Mouse (Mus musculus) bone marrow macrophage, adult 2 months (primary cell): ENCODE measurements around the gene Olfr910. TPM values are rescaled to one million over a fixed set of nuclear protein-coding genes. Genes with fewer than 3 reads are reported as not detected.

Source experiments
- H3K27ac ChIP-seq: 2 replicates; pipeline ENCODE4 v1.5.1; 2012; ENCODE audit warnings: low read depth, low read length; ENCODE audit not compliant: insufficient read depth
- H3K4me1 ChIP-seq: 2 replicates; pipeline ENCODE4 v1.6.1; 2012; ENCODE audit warnings: low read length; ENCODE audit not compliant: control insufficient read depth, insufficient read depth
- H3K4me3 ChIP-seq: 2 replicates; pipeline ENCODE4 v1.5.1; 2012; ENCODE audit warnings: mild to moderate bottlenecking, low read length, moderate library complexity; ENCODE audit not compliant: insufficient read depth
- CTCF ChIP-seq: IDR thresholded peaks from 2 replicates; pipeline ENCODE4 v1.5.1; 2012; ENCODE audit warnings: low read depth, mild to moderate bottlenecking, low read length, moderate library complexity
- POLR2A ChIP-seq: IDR thresholded peaks from 2 replicates; pipeline ENCODE4 v1.6.1; 2012; ENCODE audit warnings: mild to moderate bottlenecking, low read depth, low read length, borderline replicate concordance
- polyA plus RNA-seq: library from polyadenylated mRNA; stranded (reverse); fragments of >200 nt; gene quantifications from 2 replicates; pipeline ENCODE4 v1.2.4, GENCODE M21; 2012; ENCODE audit not compliant: missing spikeins, insufficient read depth, insufficient read length

Gene Olfr910
- not detected in 2 replicates for polyA plus RNA-seq

GRCm38 (mm10) chr9:38537549-38537948 lies at the start of gene Olfr910:
Gene Olfr910, plus strand, starts transcription at chr9:38537849.
- Histone ChIP-seq H3K27ac (no peak within 1 kb of the TSS), H3K4me1 (no peaks in the 10 kb centered on the region), H3K4me3 (no peak within 1 kb of the TSS)
- TF ChIP-seq POLR2A = no peak
- no peak for TF ChIP-seq CTCF

- TF ChIP-seq CTCF (no peak), POLR2A (no peak)
- no peak within 1 kb of the TSS for H3K27ac ChIP-seq
- no peak within 1 kb of the TSS for H3K4me3 ChIP-seq
- no peaks in the 10 kb centered on the region for H3K4me1 ChIP-seq
Observed at GRCm38 (mm10) chr9:38495501-38495900, 42.1 kb upstream of the Olfr910 start, which contains the start of gene Olfr907. Gene Olfr907, plus strand, starts transcription at chr9:38495801.

GRCm38 (mm10) chr9:38512353-38512752 lies 25.3 kb upstream of the Olfr910 start:
- no peak for TF ChIP-seq POLR2A
- TF ChIP-seq CTCF = no peak
- no peak overlapping the region for H3K4me3 ChIP-seq
- no peak overlapping the region for H3K27ac ChIP-seq
- no peaks in the 10 kb centered on the region for H3K4me1 ChIP-seq

- no peaks in the 10 kb centered on the region for H3K4me1 ChIP-seq
- H3K27ac ChIP-seq = no peak within 1 kb of the TSS
- no peak within 1 kb of the TSS for H3K4me3 ChIP-seq
- TF ChIP-seq POLR2A = no peak
- no peak for TF ChIP-seq CTCF
Observed at GRCm38 (mm10) chr9:38521280-38521679, 16.4 kb upstream of the Olfr910 start, which contains the start of gene Olfr911-ps1. Gene Olfr911-ps1, plus strand, starts transcription at chr9:38521580.

GRCm38 (mm10) chr9:38579878-38580277 lies 42.2 kb downstream of the Olfr910 start, which contains the start of gene Olfr912:
Gene Olfr912, plus strand, starts transcription at chr9:38580178.
- TF ChIP-seq CTCF (no peak), POLR2A (no peak)
- H3K4me1 ChIP-seq = no peaks in the 10 kb centered on the region
- H3K27ac ChIP-seq = no peak within 1 kb of the TSS
- no peak within 1 kb of the TSS for H3K4me3 ChIP-seq

Other genes with a start within 250 kb of the Olfr910 start
- gene Olfr896-ps1, start 246.7 kb upstream of the Olfr910 start, polyA plus RNA-seq = not detected in 2 replicates
- gene Olfr25, start 208.8 kb upstream of the Olfr910 start, polyA plus RNA-seq = not detected in 2 replicates
- gene Olfr898, start 189.4 kb upstream of the Olfr910 start, polyA plus RNA-seq = not detected in 2 replicates
- gene Olfr250, start 171.0 kb upstream of the Olfr910 start, polyA plus RNA-seq = not detected in 2 replicates
- gene Olfr251, start 160.8 kb upstream of the Olfr910 start, polyA plus RNA-seq = not detected in 2 replicates
- not detected in 2 replicates for gene Olfr147, start 136.2 kb upstream of the Olfr910 start, polyA plus RNA-seq
- not detected in 2 replicates for gene Olfr901, start 108.4 kb upstream of the Olfr910 start, polyA plus RNA-seq
- not detected in 2 replicates for gene Olfr902, start 90.2 kb upstream of the Olfr910 start, polyA plus RNA-seq
- gene Olfr904, start 74.7 kb upstream of the Olfr910 start, polyA plus RNA-seq = not detected in 2 replicates
- 0.16 and 0.41 TPM in 2 replicates for gene Olfr905, start 66.7 kb upstream of the Olfr910 start, polyA plus RNA-seq
- gene Olfr906, start 50.8 kb upstream of the Olfr910 start, polyA plus RNA-seq = not detected in 2 replicates
- not detected in 2 replicates for gene Olfr907, start 42.0 kb upstream of the Olfr910 start, polyA plus RNA-seq
- gene Olfr911-ps1, start 16.3 kb upstream of the Olfr910 start, polyA plus RNA-seq = not detected in 2 replicates
- 0.15 TPM in 2 replicates for gene Olfr912, start 42.3 kb downstream of the Olfr910 start, polyA plus RNA-seq
- gene Olfr913, start 54.9 kb downstream of the Olfr910 start, polyA plus RNA-seq = not detected in 2 replicates
- gene Olfr914, start 67.3 kb downstream of the Olfr910 start, polyA plus RNA-seq = not detected in 2 replicates
- not detected in 2 replicates for gene Olfr916, start 122.0 kb downstream of the Olfr910 start, polyA plus RNA-seq
- gene Olfr917, start 128.0 kb downstream of the Olfr910 start, polyA plus RNA-seq = not detected in 2 replicates
- gene Olfr918, start 136.8 kb downstream of the Olfr910 start, polyA plus RNA-seq = not detected in 2 replicates
- gene Olfr919, start 165.8 kb downstream of the Olfr910 start, polyA plus RNA-seq = not detected in 2 replicates
- 211 and 230 TPM in 2 replicates for gene Vwa5a, start 180.4 kb downstream of the Olfr910 start, polyA plus RNA-seq
- gene Olfr920, start 214.4 kb downstream of the Olfr910 start, polyA plus RNA-seq = 1.5 and 2.6 TPM in 2 replicates
- not detected in 2 replicates for gene Olfr921, start 235.2 kb downstream of the Olfr910 start, polyA plus RNA-seq